Mouse (Mus musculus): ENCODE measurements around the gene Coq10b. TPM values are rescaled to one million over a fixed set of nuclear protein-coding genes. Genes with fewer than 3 reads are reported as not detected.

Gene Coq10b
- polyA plus RNA-seq, 1 experiment from 2014 or later: 22.9 TPM

- DNase-seq (no peak), ATAC-seq (ENCODE audit: insufficient read depth) (peak; percentile 3; the same call in 1 of the 2 replicates)
- Histone ChIP-seq H3K4me3 (ENCODE audit: low read depth, low read length) (no peak overlapping the region), H3K27me3 (ENCODE audit: insufficient read depth, low read length) (no peaks in the 10 kb centered on the region), H3K4me2 (no peak overlapping the region), H3K9me3 (ENCODE audit: low read depth, low read length) (no peaks in the 10 kb centered on the region), H3K27ac (ENCODE audit: low read depth) (no peak overlapping the region), H3K36me3 (ENCODE audit: insufficient read depth) (peaks cover 57% of the 10 kb centered on the region), H3K9ac (no peak overlapping the region), H3K4me1 (ENCODE audit: insufficient read depth) (no peaks in the 10 kb centered on the region)
- no peak for TF ChIP-seq CTCF (IDR thresholded peaks at IDR 0.05; ENCODE audit: low read depth)
Observed at GRCm38 (mm10) chr1:55076395-55076743, 23.8 kb downstream of the Coq10b start.

DNA sequence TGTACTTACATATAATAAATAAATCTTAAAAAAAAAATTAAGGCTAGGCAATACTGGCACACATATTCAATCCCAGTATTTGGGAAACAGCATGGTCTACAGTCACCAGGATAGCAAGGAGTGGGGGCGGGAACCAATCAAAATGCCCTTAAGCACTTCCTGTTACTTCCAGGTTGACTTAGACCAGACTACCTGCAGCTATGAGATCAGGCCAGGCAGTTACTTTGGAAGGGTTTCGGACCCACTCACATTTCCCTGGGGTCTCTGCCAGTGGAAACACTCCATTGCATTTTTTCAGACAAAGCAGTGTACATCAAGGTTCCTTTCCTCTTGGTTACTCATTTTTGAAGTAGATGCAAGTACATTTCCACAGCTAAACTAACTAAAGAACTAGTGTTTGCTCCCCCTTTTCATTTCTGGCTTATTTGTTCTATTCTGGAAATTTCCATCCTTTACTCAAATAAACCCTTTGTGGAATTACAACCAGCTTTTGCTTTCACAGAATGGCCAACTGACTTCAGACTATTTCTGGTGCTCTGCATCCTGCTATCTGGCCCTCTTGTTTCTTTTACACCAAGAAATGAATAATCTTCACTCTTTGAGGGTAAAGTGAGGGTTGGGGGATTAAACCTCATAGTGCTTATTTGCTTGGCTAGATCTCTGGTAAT lies 24.4 kb downstream of the Coq10b start:
- peak; percentile 47 for ATAC-seq (ENCODE audit: insufficient read depth)

DNA sequence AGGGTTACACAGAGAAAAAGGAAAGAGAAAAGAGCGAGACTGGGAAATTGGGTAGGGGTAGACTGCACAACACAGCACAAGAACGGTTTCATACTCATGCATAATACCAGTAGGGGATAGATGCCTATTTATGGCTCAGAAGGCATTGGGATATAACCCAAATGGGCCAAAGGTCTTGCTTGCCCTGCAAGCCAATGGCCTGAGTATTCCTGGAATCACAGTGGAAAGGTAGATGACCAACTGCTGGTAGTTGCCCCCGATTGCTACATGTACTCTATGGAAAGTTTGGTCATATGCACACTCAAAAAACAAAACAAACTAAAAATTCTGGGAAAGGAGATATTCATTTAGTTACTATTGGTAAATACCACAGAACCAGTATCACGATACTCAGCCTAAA lies 27.1 kb downstream of the Coq10b start:
- no peak for ATAC-seq (ENCODE audit: insufficient read depth)
- 85% methylated on average over 4 of the region's 4 CpGs for WGBS
- peaks cover 79% of the 10 kb centered on the region for H3K36me3 ChIP-seq (ENCODE audit: insufficient read depth)

More for the DNA sequence above, 24.4 kb downstream of the Coq10b start:
- Histone ChIP-seq H3K9me3 (ENCODE audit: low read depth, low read length) (no peaks in the 10 kb centered on the region), H3K36me3 (ENCODE audit: insufficient read depth) (peaks cover 58% of the 10 kb centered on the region), H3K4me2 (no peak overlapping the region), H3K9ac (no peak overlapping the region), H3K27me3 (ENCODE audit: insufficient read depth, low read length) (no peaks in the 10 kb centered on the region), H3K27ac (ENCODE audit: low read depth) (no peak overlapping the region), H3K4me1 (ENCODE audit: insufficient read depth) (no peaks in the 10 kb centered on the region), H3K4me3 (ENCODE audit: low read depth, low read length) (no peak overlapping the region)
- no peak for DNase-seq
- WGBS: 78% methylated on average over 2 of the region's 2 CpGs
- TF ChIP-seq CTCF (IDR thresholded peaks at IDR 0.05; ENCODE audit: low read depth): no peak

GRCm38 (mm10) chr1:55082106-55082505 lies 29.5 kb downstream of the Coq10b start:
- no peak overlapping the region for H3K9ac ChIP-seq
- H3K9me3 ChIP-seq (ENCODE audit: low read depth, low read length): no peaks in the 10 kb centered on the region
- no peak for ATAC-seq (ENCODE audit: insufficient read depth)
- H3K4me3 ChIP-seq (ENCODE audit: low read depth, low read length): no peak overlapping the region
- DNase-seq: peak; percentile 34
- H3K36me3 ChIP-seq (ENCODE audit: insufficient read depth): peaks cover 85% of the 10 kb centered on the region
- no peak overlapping the region for H3K27ac ChIP-seq (ENCODE audit: low read depth)
- H3K27me3 ChIP-seq (ENCODE audit: insufficient read depth, low read length): no peaks in the 10 kb centered on the region
- 90% methylated on average over 1 of the region's 1 CpGs for WGBS
- no peak overlapping the region for H3K4me2 ChIP-seq
- peak; percentile 41 for TF ChIP-seq CTCF (IDR thresholded peaks at IDR 0.05; ENCODE audit: low read depth)
- 0 out of 2 replicates have a peak, but pooled peaks cover 8% of the 10 kb centered on the region for H3K4me1 ChIP-seq (ENCODE audit: insufficient read depth)

More for the DNA sequence above, 27.1 kb downstream of the Coq10b start:
- Histone ChIP-seq H3K9me3 (ENCODE audit: low read depth, low read length) (no peaks in the 10 kb centered on the region), H3K27ac (ENCODE audit: low read depth) (no peak overlapping the region), H3K4me1 (ENCODE audit: insufficient read depth) (no peaks in the 10 kb centered on the region), H3K27me3 (ENCODE audit: insufficient read depth, low read length) (no peaks in the 10 kb centered on the region), H3K9ac (no peak overlapping the region), H3K4me3 (ENCODE audit: low read depth, low read length) (no peak overlapping the region), H3K4me2 (no peak overlapping the region)
- no peak for TF ChIP-seq CTCF (IDR thresholded peaks at IDR 0.05; ENCODE audit: low read depth)
- no peak for DNase-seq

DNA sequence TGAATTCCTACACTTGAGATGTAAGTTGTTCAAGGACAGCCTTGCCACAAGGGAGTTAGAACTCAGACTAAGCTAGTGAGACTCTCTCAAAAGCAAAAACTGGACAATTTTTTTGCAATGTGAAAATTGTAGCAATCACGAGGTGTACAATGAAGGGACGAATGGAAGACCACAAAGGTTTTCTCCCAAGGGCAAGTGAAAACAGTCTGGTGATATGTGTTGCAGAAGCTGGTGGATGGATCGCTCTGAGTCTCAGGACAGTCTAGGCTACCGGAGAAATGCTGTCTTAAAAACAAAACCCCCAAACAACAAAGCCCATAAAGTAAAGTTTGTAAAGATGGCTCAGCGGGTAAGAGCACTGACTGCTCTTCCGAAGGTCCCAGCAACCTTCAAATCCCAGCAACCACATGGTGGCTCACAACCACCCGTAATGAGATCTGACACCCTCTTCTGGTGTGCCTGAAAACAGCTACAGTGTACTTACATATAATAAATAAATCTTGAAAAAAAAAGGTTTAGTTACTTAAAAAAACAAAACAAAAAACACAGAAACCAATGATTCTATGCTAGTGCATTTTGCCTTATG lies 33.3 kb downstream of the Coq10b start:
- no peak for TF ChIP-seq CTCF (IDR thresholded peaks at IDR 0.05; ENCODE audit: low read depth)
- DNase-seq (no peak), ATAC-seq (ENCODE audit: insufficient read depth) (no peak)
- peak overlapping the region; percentile 94 for H3K9ac ChIP-seq
- peaks cover 58% of the 10 kb centered on the region for H3K36me3 ChIP-seq (ENCODE audit: insufficient read depth)
- WGBS: 50% methylated on average over 7 of the region's 7 CpGs
- H3K4me3 ChIP-seq (ENCODE audit: low read depth, low read length): peak overlapping the region; percentile 90
- peak overlapping the region; percentile 91 for H3K4me2 ChIP-seq
- no peak overlapping the region for H3K27ac ChIP-seq (ENCODE audit: low read depth)
- H3K27me3 ChIP-seq (ENCODE audit: insufficient read depth, low read length): no peaks in the 10 kb centered on the region
- no peaks in the 10 kb centered on the region for H3K9me3 ChIP-seq (ENCODE audit: low read depth, low read length)
- peaks cover 16% of the 10 kb centered on the region; the same call in 1 of the 2 replicates for H3K4me1 ChIP-seq (ENCODE audit: insufficient read depth)

GRCm38 (mm10) chr1:55086868-55087400 lies 34.4 kb downstream of the Coq10b start:
- Histone ChIP-seq H3K4me1 (ENCODE audit: insufficient read depth) (peaks cover 16% of the 10 kb centered on the region; the same call in 1 of the 2 replicates), H3K9me3 (ENCODE audit: low read depth, low read length) (no peaks in the 10 kb centered on the region), H3K9ac (peak overlapping the region; percentile 94), H3K4me2 (peak overlapping the region; percentile 91), H3K27ac (ENCODE audit: low read depth) (peak overlapping the region; percentile 96), H3K27me3 (ENCODE audit: insufficient read depth, low read length) (no peaks in the 10 kb centered on the region), H3K36me3 (ENCODE audit: insufficient read depth) (peaks cover 59% of the 10 kb centered on the region), H3K4me3 (ENCODE audit: low read depth, low read length) (peak overlapping the region; percentile 90)
- ATAC-seq (ENCODE audit: insufficient read depth) (no peak), DNase-seq (peak; percentile 36)
- no peak for TF ChIP-seq CTCF (IDR thresholded peaks at IDR 0.05; ENCODE audit: low read depth)
- 0% methylated on average over 13 of the region's 13 CpGs for WGBS

- H3K4me2 ChIP-seq: peak overlapping the region; percentile 91
- H3K9me3 ChIP-seq (ENCODE audit: low read depth, low read length): no peaks in the 10 kb centered on the region
- H3K4me1 ChIP-seq (ENCODE audit: insufficient read depth): peaks cover 16% of the 10 kb centered on the region; the same call in 1 of the 2 replicates
- H3K4me3 ChIP-seq (ENCODE audit: low read depth, low read length): peak overlapping the region; percentile 90
- ATAC-seq (ENCODE audit: insufficient read depth): peak; percentile 85
- no peak for TF ChIP-seq CTCF (IDR thresholded peaks at IDR 0.05; ENCODE audit: low read depth)
- peak overlapping the region; percentile 94 for H3K9ac ChIP-seq
- 0% methylated on average over 51 of the region's 57 CpGs for WGBS
- no peak for DNase-seq
- H3K27me3 ChIP-seq (ENCODE audit: insufficient read depth, low read length): no peaks in the 10 kb centered on the region
- peak overlapping the region; percentile 96 for H3K27ac ChIP-seq (ENCODE audit: low read depth)
- peaks cover 59% of the 10 kb centered on the region for H3K36me3 ChIP-seq (ENCODE audit: insufficient read depth)
Observed at GRCm38 (mm10) chr1:55087401-55087904, 34.9 kb downstream of the Coq10b start.

All from lung, embryonic 14.5 days (tissue).